Mouse (Mus musculus) CH12.LX (cell line): ENCODE measurements at regions not wholly inside any gene's neighbourhood (a gene's known extent, or its start where the extent isn't known, plus 50 kb on each side); places are given as distances from the start of the nearest gene placed in this dataset.
"Not testable (repeated sequence)": the region's sequence is repeated elsewhere in the genome, so short reads cannot be mapped to it uniquely, and the experiment has no call there.

Experiments used
- DNase-seq: peaks from one replicate; pipeline ENCODE4 v3.0.0-alpha.2; 2013; ENCODE audit errors: extremely low read depth
- H3K27ac ChIP-seq: 2 replicates; pipeline ENCODE4 v1.5.1; 2012; ENCODE audit warnings: low read depth, mild to moderate bottlenecking, control low read depth, moderate library complexity; ENCODE audit not compliant: insufficient read depth
- H3K27me3 ChIP-seq: replicated peaks from 2 replicates; pipeline ENCODE3; 2012; ENCODE audit warnings: inconsistent platforms
- H3K36me3 ChIP-seq, 2 experiments: replicated peaks in 1 of 2; 2 replicates each; pipeline versions ENCODE3 to v1.6.1; 2012; ENCODE audit warnings: inconsistent platforms in 1 of 2, low read length in 1 of 2, mild to moderate bottlenecking in 1 of 2, mixed read lengths in 1 of 2, moderate library complexity in 1 of 2; ENCODE audit not compliant: control insufficient read depth in 1 of 2, insufficient read depth in 1 of 2
- H3K4me1 ChIP-seq, 2 experiments: 2 replicates each; pipeline ENCODE4 v1.6.1; 2012; ENCODE audit warnings: inconsistent platforms in 1 of 2, moderate library complexity in 1 of 2; ENCODE audit not compliant: insufficient read depth in 2 of 2, control insufficient read depth in 1 of 2
- H3K4me2 ChIP-seq: 2 replicates; pipeline ENCODE4 v1.6.1; 2012; ENCODE audit warnings: low read depth, mild to moderate bottlenecking, control low read depth; ENCODE audit not compliant: poor library complexity, insufficient read depth, severe bottlenecking
- H3K4me3 ChIP-seq, 3 experiments: fragments of 150-350 bp in 1 of 3; sonication (generic) in 1 of 3; replicated peaks in 1 of 3; 2 replicates each; pipeline versions ENCODE3 to v1.5.1; 2011 to 2012; ENCODE audit warnings: low read depth in 2 of 3, low read length in 2 of 3, mild to moderate bottlenecking in 2 of 3, moderate library complexity in 2 of 3, control low read depth in 1 of 3, improper control_type of control experiment in 1 of 3, inconsistent platforms in 1 of 3, mixed read lengths in 1 of 3; ENCODE audit not compliant: poor library complexity in 1 of 3
- H3K79me2 ChIP-seq: replicated peaks from 2 replicates; pipeline ENCODE4 v1.6.1; 2012; ENCODE audit warnings: mild to moderate bottlenecking, moderate library complexity; ENCODE audit not compliant: control insufficient read depth, poor library complexity, insufficient read depth, severe bottlenecking; ENCODE audit errors: extremely low read depth
- H3K9ac ChIP-seq: 2 replicates; pipeline ENCODE4 v1.6.1; 2012; ENCODE audit warnings: low read depth, mild to moderate bottlenecking, control low read depth, moderate library complexity; ENCODE audit not compliant: insufficient read depth
- H3K9me3 ChIP-seq: replicated peaks from 2 replicates; pipeline ENCODE3; 2012; ENCODE audit warnings: low read length, inconsistent platforms, mixed read lengths
- SMC3 ChIP-seq: IDR thresholded peaks from 2 replicates; pipeline ENCODE4 v1.6.1; 2011; ENCODE audit warnings: low read depth, low read length, improper control_type of control experiment
- dilution Hi-C: fragments of 300-500 bp; cut with MboI; formaldehyde crosslinking; loops from 2 replicates; pipeline ENCODE4 v1.14.3; 2020; ENCODE audit warnings: low sequenced_read_pairs; ENCODE audit not compliant: extremely low pct_unique_long_range_greater_than_20kb, extremely low pct_ligation_motif_present
- in situ Hi-C: fragments of 300-500 bp; cut with MboI; formaldehyde crosslinking; loops from 3 replicates; pipeline ENCODE4 v1.14.3; 2019; ENCODE audit warnings: low sequenced_read_pairs, low pct_ligation_motif_present, low pct_unique_long_range_greater_than_20kb, mixed read lengths

GRCm38 (mm10) chr17:13456869-13457600, 102.7 kb downstream of the Tcp10c start:
- H3K27me3 ChIP-seq, in situ Hi-C loops, H3K4me3 ChIP-seq, H3K79me2 ChIP-seq, dilution Hi-C loops, H3K4me2 ChIP-seq, H3K36me3 ChIP-seq, H3K9me3 ChIP-seq, H3K27ac ChIP-seq, H3K4me1 ChIP-seq, DNase-seq, H3K9ac ChIP-seq: not testable (repeated sequence)
- 0 out of 2 replicates have a peak, but pooled peaks have one; percentile 7 for TF ChIP-seq SMC3

- H3K4me3 ChIP-seq, H3K9me3 ChIP-seq, H3K36me3 ChIP-seq, H3K9ac ChIP-seq, H3K27ac ChIP-seq, in situ Hi-C loops, H3K79me2 ChIP-seq, dilution Hi-C loops, DNase-seq, H3K27me3 ChIP-seq, H3K4me1 ChIP-seq, H3K4me2 ChIP-seq: not testable (repeated sequence)
Measured at GRCm38 (mm10) chr17:13457942-13458341, 103.6 kb downstream of the Tcp10c start.

GRCm38 (mm10) chr17:13458814-13459213, 104.4 kb downstream of the Tcp10c start:
- H3K9ac ChIP-seq, DNase-seq, H3K27me3 ChIP-seq, H3K9me3 ChIP-seq, in situ Hi-C loops, H3K4me1 ChIP-seq, H3K4me2 ChIP-seq, H3K79me2 ChIP-seq, H3K4me3 ChIP-seq, H3K27ac ChIP-seq, dilution Hi-C loops, H3K36me3 ChIP-seq: not testable (repeated sequence)

- H3K4me1 ChIP-seq, in situ Hi-C loops, DNase-seq, H3K27me3 ChIP-seq, H3K79me2 ChIP-seq, H3K9me3 ChIP-seq, H3K36me3 ChIP-seq, H3K4me2 ChIP-seq, H3K27ac ChIP-seq, dilution Hi-C loops, H3K4me3 ChIP-seq, H3K9ac ChIP-seq: not testable (repeated sequence)
Measured at GRCm38 (mm10) chr17:13462663-13463062, 108.3 kb downstream of the Tcp10c start.

- H3K4me1 ChIP-seq, H3K27me3 ChIP-seq, dilution Hi-C loops, H3K27ac ChIP-seq, H3K9me3 ChIP-seq, in situ Hi-C loops, H3K4me3 ChIP-seq, DNase-seq, H3K36me3 ChIP-seq, H3K9ac ChIP-seq, H3K79me2 ChIP-seq, H3K4me2 ChIP-seq: not testable (repeated sequence)
Measured at GRCm38 (mm10) chr17:13465822-13466221, 111.5 kb downstream of the Tcp10c start.

- H3K4me2 ChIP-seq, dilution Hi-C loops: not testable (repeated sequence)
- in situ Hi-C loops: loop anchor here (10.0 kb wide), 1 partner anchor 365 kb away; no protein-coding TSS in a partner anchor
Measured at GRCm38 (mm10) chr17:13469867-13470380, 115.6 kb downstream of the Tcp10c start.

More at GRCm38 (mm10) chr17:13469867-13470380, 115.6 kb downstream of the Tcp10c start:
- not testable (repeated sequence) for H3K9ac ChIP-seq, H3K36me3 ChIP-seq, H3K27ac ChIP-seq, DNase-seq, H3K27me3 ChIP-seq, H3K9me3 ChIP-seq, H3K79me2 ChIP-seq, H3K4me3 ChIP-seq, H3K4me1 ChIP-seq
